Mouse (Mus musculus) CH12.LX (cell line): ENCODE measurements around the gene Gm2012. TPM values are rescaled to one million over a fixed set of nuclear protein-coding genes. Genes with fewer than 3 reads are reported as not detected.
"Not testable (repeated sequence)": the region's sequence is repeated elsewhere in the genome, so short reads cannot be mapped to it uniquely, and the experiment has no call there.

Experiments
- DNase-seq: peaks from one replicate; pipeline ENCODE4 v3.0.0-alpha.2; 2013; ENCODE audit errors: extremely low read depth
- H3K27ac ChIP-seq: 2 replicates; pipeline ENCODE4 v1.5.1; 2012; ENCODE audit warnings: low read depth, mild to moderate bottlenecking, control low read depth, moderate library complexity; ENCODE audit not compliant: insufficient read depth
- H3K27me3 ChIP-seq: replicated peaks from 2 replicates; pipeline ENCODE3; 2012; ENCODE audit warnings: inconsistent platforms
- H3K36me3 ChIP-seq, 2 experiments: replicated peaks in 1 of 2; 2 replicates each; pipeline versions ENCODE3 to v1.6.1; 2012; ENCODE audit warnings: inconsistent platforms in 1 of 2, low read length in 1 of 2, mild to moderate bottlenecking in 1 of 2, mixed read lengths in 1 of 2, moderate library complexity in 1 of 2; ENCODE audit not compliant: control insufficient read depth in 1 of 2, insufficient read depth in 1 of 2
- H3K4me1 ChIP-seq, 2 experiments: 2 replicates each; pipeline ENCODE4 v1.6.1; 2012; ENCODE audit warnings: inconsistent platforms in 1 of 2, moderate library complexity in 1 of 2; ENCODE audit not compliant: insufficient read depth in 2 of 2, control insufficient read depth in 1 of 2
- H3K4me2 ChIP-seq: 2 replicates; pipeline ENCODE4 v1.6.1; 2012; ENCODE audit warnings: low read depth, mild to moderate bottlenecking, control low read depth; ENCODE audit not compliant: poor library complexity, insufficient read depth, severe bottlenecking
- H3K4me3 ChIP-seq, 3 experiments: fragments of 150-350 bp in 1 of 3; sonication (generic) in 1 of 3; replicated peaks in 1 of 3; 2 replicates each; pipeline versions ENCODE3 to v1.5.1; 2011 to 2012; ENCODE audit warnings: low read depth in 2 of 3, low read length in 2 of 3, mild to moderate bottlenecking in 2 of 3, moderate library complexity in 2 of 3, control low read depth in 1 of 3, improper control_type of control experiment in 1 of 3, inconsistent platforms in 1 of 3, mixed read lengths in 1 of 3; ENCODE audit not compliant: poor library complexity in 1 of 3
- H3K79me2 ChIP-seq: replicated peaks from 2 replicates; pipeline ENCODE4 v1.6.1; 2012; ENCODE audit warnings: mild to moderate bottlenecking, moderate library complexity; ENCODE audit not compliant: control insufficient read depth, poor library complexity, insufficient read depth, severe bottlenecking; ENCODE audit errors: extremely low read depth
- H3K9ac ChIP-seq: 2 replicates; pipeline ENCODE4 v1.6.1; 2012; ENCODE audit warnings: low read depth, mild to moderate bottlenecking, control low read depth, moderate library complexity; ENCODE audit not compliant: insufficient read depth
- H3K9me3 ChIP-seq: replicated peaks from 2 replicates; pipeline ENCODE3; 2012; ENCODE audit warnings: low read length, inconsistent platforms, mixed read lengths
- dilution Hi-C: fragments of 300-500 bp; cut with MboI; formaldehyde crosslinking; loops from 2 replicates; pipeline ENCODE4 v1.14.3; 2020; ENCODE audit warnings: low sequenced_read_pairs; ENCODE audit not compliant: extremely low pct_unique_long_range_greater_than_20kb, extremely low pct_ligation_motif_present
- in situ Hi-C: fragments of 300-500 bp; cut with MboI; formaldehyde crosslinking; loops from 3 replicates; pipeline ENCODE4 v1.14.3; 2019; ENCODE audit warnings: low sequenced_read_pairs, low pct_ligation_motif_present, low pct_unique_long_range_greater_than_20kb, mixed read lengths
- polyA plus RNA-seq: library from polyadenylated mRNA; unstranded; fragments of >175 nt; gene quantifications from 2 replicates; pipeline ENCODE4 v1.2.1, GENCODE M21; 2012; ENCODE audit warnings: low read depth; ENCODE audit not compliant: insufficient read length
- total RNA-seq, 2 experiments: library from RNA; depleted of rRNA; stranded (reverse); fragments of 300-350 nt in 1 of 2; fragments of >200 nt in 1 of 2; gene quantifications; 2 replicates each; pipeline ENCODE4 v1.2.3; 2012 to 2014

The Gm2012 gene
- total RNA-seq (2012; rRNA removed), result not detected in 2 replicates
- not detected in 2 replicates for total RNA-seq (2014; rRNA removed)
- polyA plus RNA-seq, result not detected in 2 replicates

- H3K27me3 ChIP-seq, H3K27ac ChIP-seq, H3K4me3 ChIP-seq, in situ Hi-C loops, DNase-seq, H3K36me3 ChIP-seq, H3K9me3 ChIP-seq, H3K4me1 ChIP-seq, H3K79me2 ChIP-seq, dilution Hi-C loops, H3K9ac ChIP-seq, H3K4me2 ChIP-seq: not testable (repeated sequence)
These were observed at the start of gene Gm2012 for GRCm38 (mm10) chrX:26231255-26231654. Gene Gm2012, minus strand, starts transcription at chrX:26231355.

- H3K36me3 ChIP-seq, dilution Hi-C loops, H3K4me1 ChIP-seq, DNase-seq, H3K4me3 ChIP-seq, H3K79me2 ChIP-seq, H3K4me2 ChIP-seq, H3K9me3 ChIP-seq, H3K27ac ChIP-seq, H3K27me3 ChIP-seq, in situ Hi-C loops, H3K9ac ChIP-seq: not testable (repeated sequence)
These were observed 72.0 kb downstream of the Gm2012 start for GRCm38 (mm10) chrX:26159146-26159545.

Other genes starting within 250 kb of the Gm2012 start
- not detected in 2 replicates for gene Gm5168, start 180.3 kb downstream of the Gm2012 start, total RNA-seq (2012; rRNA removed)
- gene Gm5168, start 180.3 kb downstream of the Gm2012 start, total RNA-seq (2014; rRNA removed), result not detected in 2 replicates
- not detected in 2 replicates for gene Gm5168, start 180.3 kb downstream of the Gm2012 start, polyA plus RNA-seq
- gene Gm2030, start 78.7 kb upstream of the Gm2012 start, total RNA-seq (2012; rRNA removed), result not detected in 2 replicates
- not detected in 2 replicates for gene Gm2030, start 78.7 kb upstream of the Gm2012 start, total RNA-seq (2014; rRNA removed)
- not detected in 2 replicates for gene Gm2030, start 78.7 kb upstream of the Gm2012 start, polyA plus RNA-seq